Mouse (Mus musculus) G1E (cell line): ENCODE measurements around the gene Fam151a.

ENCODE experiments used
- CTCF ChIP-seq: IDR thresholded peaks from 2 replicates; pipeline ENCODE4 v1.5.1; 2012; ENCODE audit warnings: low read depth, low read length, inconsistent platforms, mixed read lengths
- GATA1 ChIP-seq: IDR thresholded peaks from 2 replicates; pipeline ENCODE4 v1.6.1; 2012; ENCODE audit warnings: borderline replicate concordance, low read length, inconsistent platforms, mixed read lengths
- TAL1 ChIP-seq: conservative IDR thresholded peaks from 2 replicates; pipeline ENCODE4 v1.6.1; 2012; ENCODE audit warnings: low read depth, low read length, inconsistent platforms, mixed read lengths

DNA sequence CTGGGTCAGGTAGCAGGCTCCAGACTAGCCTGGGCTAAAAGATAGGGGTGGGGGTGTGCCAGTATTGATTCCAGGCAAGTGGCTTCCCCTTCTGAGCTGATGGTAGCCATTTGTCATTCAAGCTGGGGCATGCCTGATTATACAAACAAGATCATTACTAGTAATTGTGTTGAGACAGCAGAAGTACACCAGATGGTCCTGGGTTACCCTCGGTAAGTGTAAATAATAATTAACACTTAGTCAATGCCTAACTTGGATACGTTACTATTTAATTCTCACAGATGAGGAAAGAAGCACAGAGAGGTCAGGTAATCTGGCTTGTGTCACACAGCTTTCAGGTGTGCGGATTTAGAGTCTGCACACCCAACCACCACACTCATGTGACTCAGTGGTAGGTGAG, 4.2 kb downstream of the Fam151a start:
- TF ChIP-seq TAL1 (no peak), CTCF (no peak), GATA1 (no peak)
